Mouse (Mus musculus): Measurements from ENCODE around the gene Tns2. TPM values are rescaled to one million over a fixed set of nuclear protein-coding genes. Genes with fewer than 3 reads are reported as not detected.
"Not testable (repeated sequence)": the region's sequence is repeated elsewhere in the genome, so short reads cannot be mapped to it uniquely, and the experiment has no call there.

Tns2 gene
- 10 to 100 TPM; 12.2 to 13.1 TPM for total RNA-seq (2021)

DNA sequence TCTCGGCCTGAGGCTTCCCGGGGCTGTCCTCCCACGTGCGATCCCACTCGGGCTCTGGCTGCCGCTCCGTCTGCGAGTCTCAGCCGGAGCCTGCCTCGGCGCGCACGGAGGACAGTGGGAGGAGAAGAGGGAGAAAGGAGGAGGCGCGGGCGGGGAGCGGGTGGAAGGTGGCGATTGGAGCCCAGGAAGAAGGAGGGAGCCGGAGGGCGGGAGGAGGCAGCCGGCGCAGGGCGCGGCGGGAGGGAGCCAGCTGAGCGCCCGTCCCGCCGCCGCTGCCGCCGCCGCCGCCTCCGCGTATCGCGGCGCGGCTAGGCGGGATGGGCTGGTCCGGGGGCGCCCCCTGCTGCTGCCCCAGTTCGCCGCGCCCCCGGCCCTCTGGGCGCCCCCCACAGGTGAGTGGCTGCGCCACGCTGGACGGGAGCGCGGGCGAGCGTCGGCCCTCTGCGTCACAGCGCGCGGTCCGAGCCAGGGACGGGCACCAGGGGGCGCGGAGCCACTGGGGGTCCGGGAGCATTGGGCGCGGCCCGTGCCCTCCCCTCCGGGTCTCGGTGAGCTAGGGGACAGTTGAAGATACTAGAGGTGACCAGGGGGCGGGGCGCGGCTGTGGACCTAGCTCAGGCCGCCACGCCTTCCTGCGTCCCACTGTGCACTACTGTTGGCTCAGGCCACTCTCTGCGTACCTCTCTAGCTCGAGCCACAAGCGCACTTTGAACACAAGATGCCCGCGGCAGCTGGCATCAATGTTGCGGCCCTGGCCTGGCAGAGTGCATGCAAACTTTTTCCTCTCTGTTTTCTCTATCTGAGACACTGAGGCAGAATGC, at the start of gene Tns2:
Gene Tns2, plus strand, starts transcription at position 253 of the 821 bp plus-strand sequence.
- intact Hi-C loops (cut with DNase I): no loop called here
- peak; percentile 54 to 91 for DNase-seq (ENCODE audit: extremely low spot score in 1 of 2, low spot score in 2 of 2)

DNA sequence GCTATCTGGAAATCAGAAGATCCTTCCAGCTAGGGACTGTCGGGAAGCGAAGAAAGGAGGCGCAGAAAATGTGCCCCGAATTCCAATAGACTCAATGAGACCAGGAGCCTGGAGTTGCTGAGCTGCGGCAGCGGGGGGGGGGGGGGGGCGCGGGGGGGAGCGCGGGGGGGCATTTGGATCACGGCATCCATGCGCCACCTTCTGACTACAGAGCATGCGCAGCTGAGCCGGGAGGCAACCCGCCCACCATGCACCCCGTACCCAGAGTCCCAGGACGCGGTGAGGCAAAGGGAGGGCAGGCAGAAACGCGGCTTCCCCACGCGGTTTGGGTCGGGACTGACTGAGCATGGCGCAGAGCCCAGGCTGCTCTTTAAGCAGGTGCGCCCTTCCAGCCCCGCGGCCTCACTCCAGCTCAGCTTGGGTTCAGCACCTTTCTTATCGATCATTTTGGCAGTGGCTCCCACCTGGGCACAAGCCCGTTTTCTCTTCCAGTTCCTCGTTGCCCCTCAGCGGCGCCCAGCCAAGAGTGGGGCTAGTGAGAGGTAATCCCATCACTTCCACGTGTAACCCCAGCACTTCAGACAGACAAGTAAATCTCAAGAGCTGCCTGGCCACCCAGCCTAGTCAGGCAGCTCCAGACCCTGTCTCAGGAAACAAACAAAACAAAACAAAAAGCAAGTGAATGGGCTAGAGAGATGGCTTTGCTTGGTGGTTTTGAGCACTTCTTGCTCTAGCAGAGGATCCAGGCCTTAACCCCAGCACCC, 48.1 kb upstream of the Tns2 start:
- peak; percentile 18 to 73 for DNase-seq (ENCODE audit: extremely low spot score in 1 of 2, low spot score in 2 of 2)
- intact Hi-C loops (cut with DNase I): no loop called here

DNA sequence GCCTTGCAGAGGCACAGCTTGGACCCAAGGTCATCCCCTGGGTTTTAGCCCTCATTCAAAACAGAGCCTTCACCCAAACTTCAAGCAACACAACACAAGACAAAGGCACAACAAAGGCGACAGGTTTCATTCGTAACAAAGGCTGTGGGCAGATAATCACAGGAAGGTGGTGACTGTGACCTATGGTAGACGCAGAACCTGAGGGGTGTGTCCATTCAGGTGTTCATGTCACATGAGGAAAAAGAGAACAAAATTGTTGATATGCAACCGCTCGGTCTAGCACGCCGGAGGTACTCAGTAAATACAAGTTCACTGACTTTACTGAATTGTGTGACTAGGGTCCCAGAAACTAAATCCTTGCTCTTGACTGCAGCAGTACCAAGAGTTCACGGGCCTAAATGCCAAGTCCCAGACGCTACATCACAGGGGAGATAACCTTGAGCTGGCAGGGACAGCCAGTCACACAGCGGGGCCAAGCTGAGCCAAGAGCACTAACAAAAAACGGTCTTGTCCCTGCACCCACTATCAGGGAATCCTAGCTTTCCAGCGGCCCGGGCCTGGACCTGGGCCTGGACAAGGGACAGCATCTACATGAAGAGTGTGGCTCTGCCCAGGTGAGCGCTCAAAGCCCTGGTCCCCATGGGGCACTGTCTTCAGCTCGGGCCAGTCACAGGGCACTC, 43.6 kb upstream of the Tns2 start:
- intact Hi-C loops (cut with DNase I): no loop called here
- no peak for DNase-seq (ENCODE audit: extremely low spot score in 1 of 2, low spot score in 2 of 2)

DNA sequence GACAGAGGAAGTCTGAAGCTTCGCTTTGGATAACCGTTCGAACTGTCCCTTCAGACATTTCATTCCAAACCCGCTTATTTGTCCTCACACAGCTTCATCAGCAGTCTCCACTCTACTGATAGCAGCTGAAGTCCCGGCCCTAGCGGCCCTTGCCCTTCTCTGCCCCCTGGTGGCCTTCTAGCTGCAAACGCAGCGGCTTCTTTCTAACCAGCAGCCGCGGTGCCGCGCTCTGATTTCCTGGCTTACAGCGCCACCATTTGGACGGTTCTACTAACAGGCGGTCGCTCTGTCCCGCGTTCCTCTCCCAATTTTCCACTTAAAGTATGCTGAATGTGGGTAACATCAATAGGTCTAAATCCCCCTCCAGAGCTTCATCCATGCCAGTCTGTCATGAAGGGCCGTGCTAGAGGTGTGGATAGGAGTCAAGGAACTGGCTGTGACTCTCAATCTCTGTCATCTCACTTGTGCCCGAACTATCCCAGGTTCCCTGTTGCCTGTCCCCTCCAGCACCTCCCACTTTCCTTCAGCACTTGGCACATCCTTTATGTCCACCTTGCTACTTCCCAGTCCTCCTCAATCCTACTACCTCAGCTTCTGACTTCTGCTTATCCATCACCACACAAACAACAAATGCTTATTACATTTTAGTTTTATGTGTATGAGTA, 34.4 kb upstream of the Tns2 start:
- DNase-seq (ENCODE audit: extremely low spot score in 1 of 2, low spot score in 2 of 2): peak; percentile 91 to 93
- intact Hi-C loops (cut with DNase I): loop anchor here (1.0 to 10.0 kb wide), 4 partner anchors 77 to 738 kb away; no protein-coding TSS in a partner anchor

DNA sequence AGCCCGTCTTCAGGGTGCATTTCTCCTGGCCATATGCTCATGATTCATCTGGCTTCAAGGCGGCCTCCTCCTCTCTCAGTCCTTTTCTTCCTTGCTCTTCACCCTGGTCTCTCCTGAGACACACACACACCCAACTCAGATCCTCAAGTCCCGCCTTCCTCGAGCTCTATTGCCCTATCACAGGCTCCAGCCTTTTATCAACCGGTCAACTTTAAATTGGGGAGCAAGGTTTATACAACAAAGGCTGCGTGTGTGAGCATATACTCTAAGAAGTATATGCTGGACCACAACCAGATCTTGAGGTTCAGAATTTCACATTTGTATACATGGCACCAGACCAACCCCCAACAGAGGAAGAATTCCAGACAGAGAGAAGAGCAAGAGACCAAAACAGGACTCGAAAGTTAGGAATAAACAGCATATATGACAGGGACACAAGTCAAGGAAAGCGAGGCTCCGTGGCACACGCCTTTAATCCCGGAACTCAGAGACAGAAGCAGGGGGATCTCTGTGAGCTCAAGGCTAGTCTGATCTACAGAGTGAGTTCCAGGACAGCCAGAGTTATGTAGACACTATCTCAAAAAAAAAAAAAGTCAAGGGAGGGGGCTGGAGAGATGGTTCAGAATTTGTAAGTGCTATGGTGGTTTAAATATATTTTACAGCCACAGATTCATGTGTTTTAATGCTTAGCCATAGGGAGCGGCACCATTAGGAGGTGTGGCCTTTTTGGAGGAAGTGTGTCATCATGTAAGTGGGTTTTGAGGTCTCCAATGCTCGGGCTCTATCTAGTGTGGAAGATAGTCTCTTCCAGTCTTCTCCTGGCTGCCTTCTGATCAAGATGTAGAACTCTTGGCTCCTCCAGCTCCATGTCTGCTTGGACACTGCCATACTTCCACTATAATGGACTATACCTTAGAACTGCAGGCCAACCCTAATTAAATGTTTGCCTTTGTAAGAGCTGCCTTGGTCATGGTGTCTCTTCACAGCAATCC, 29.4 kb upstream of the Tns2 start:
- no peak for DNase-seq (ENCODE audit: extremely low spot score in 1 of 2, low spot score in 2 of 2)
- intact Hi-C loops (cut with DNase I): no loop called here

DNA sequence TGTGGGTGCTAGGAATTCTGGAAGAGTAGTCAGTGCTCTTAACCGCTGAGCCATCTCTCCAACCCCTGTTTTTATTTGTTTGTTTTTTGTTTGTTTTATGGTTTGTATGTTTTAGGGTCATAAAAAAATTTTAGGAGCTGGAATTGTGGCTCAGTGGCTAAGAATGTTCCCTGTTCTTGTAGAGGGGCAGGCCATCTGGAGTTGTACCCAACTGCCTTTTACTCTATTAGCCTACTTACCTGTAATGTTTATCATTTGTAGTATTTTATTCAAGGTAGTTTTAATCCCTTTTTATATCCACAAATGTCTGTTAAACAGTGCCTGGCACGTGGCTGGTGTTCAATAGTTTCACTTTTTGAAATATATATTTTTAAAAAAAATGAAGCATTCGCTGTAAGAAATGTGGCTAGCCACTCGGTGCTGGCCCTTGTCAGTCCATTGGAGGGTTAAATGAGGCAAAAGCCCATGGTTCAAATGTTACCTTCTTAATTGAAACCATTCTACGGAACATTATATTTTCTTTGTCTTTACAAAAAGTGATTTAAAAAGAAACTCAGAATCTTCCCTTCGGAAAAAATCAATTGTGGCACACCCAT, 27.2 kb upstream of the Tns2 start:
- no peak for DNase-seq (ENCODE audit: extremely low spot score in 1 of 2, low spot score in 2 of 2)
- intact Hi-C loops (cut with DNase I): no loop called here

DNA sequence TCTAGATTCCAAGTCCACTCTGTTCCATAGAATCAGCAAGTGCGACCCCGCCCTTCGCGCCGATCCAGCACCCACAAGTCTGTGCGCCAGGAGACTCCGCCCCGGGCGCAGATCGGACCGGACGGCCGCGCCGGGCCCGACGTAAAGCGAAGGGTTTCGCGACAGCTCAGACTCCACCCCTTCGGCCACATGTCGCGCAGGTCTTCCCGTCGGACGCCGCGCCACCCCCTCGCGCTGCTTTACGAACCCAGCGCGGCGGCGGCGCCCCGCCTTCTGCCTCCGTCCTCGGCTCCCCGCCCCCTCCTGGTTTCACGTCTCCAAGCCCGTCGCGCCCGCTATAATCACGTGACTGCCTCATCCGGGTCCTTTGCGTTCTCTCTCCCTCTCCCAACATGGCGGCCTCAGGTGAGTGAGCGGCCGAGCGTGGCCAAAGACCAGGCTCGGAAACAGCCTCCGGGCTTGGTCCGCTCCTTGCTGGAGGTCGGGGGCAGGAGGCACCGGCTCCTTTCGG, 26.6 kb upstream of the Tns2 start, which contains the start of gene Eif4b:
Gene Eif4b, plus strand, starts transcription at position 215 of the 511 bp plus-strand sequence.
- DNase-seq (ENCODE audit: extremely low spot score in 1 of 2, low spot score in 2 of 2): peak; percentile 98 to 100
- intact Hi-C loops (cut with DNase I): no loop called here

DNA sequence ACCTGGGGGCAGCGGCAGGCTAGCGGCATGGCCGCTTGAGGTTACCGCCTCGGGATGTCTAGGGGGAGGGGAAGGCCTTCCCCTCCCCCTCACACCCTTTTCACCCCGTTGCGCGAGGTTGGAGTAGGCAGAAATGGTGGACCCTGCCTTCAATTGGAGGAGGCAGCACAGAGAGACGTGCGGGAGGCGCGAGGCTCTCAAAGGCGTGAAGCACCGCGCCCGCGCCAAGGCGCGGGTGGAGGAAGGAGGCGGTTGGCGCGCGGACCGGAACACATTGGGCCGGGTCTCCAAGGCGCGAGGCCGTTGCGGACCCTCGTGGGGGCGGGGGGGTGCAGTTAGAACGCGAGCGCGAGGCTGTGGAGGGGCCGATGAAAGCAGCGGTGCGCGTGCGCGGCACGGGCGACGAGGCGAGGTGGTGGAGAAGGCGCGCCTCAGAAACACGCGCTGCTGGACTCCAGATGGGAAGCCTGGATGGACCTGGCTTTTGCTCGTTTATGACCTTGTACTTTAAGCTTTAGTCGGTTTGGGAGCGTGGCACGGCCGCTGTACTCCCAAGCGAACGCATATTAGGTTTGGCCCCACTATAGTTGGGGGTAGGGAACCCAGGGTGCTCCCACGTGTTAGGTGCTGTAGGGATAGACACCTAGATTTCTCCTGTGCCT, 26.0 kb upstream of the Tns2 start:
- intact Hi-C loops (cut with DNase I): no loop called here
- DNase-seq (ENCODE audit: extremely low spot score in 1 of 2, low spot score in 2 of 2): peak; percentile 57 to 86

DNA sequence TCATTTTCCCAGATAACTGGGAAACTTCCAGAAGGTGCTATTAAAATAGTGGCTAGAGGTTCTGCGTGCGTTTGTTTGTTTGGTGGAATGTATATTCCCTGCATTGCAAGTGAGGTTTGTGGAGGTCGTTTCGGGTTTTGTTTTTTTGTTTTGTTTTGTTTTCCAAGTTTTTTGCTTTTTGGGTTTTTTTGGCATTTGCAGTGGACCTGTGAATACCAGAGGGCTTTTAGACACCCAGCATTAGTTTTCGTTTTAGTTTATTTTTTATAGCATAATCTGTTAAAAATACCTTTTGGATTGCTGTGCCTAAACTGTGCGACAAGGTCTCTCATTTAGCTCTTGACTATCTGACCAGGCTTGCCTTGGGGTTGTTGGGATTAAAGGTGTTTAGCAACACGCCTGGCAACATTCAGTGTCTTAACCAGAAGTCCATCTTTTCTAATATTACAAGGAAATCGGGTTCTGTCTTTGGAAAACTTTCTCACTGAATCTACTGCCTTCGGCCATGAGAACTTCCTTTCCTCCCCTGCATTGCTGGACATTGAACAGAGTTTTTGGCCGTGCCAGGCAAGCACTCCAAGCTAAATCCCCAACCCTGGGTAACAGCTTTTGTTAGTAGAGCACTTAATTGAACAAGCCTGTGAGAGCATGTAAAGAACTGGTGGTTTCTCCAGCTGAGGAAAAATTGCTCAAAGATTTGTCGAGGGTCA, 25.2 kb upstream of the Tns2 start:
- intact Hi-C loops (cut with DNase I): no loop called here
- no peak for DNase-seq (ENCODE audit: extremely low spot score in 1 of 2, low spot score in 2 of 2)

DNA sequence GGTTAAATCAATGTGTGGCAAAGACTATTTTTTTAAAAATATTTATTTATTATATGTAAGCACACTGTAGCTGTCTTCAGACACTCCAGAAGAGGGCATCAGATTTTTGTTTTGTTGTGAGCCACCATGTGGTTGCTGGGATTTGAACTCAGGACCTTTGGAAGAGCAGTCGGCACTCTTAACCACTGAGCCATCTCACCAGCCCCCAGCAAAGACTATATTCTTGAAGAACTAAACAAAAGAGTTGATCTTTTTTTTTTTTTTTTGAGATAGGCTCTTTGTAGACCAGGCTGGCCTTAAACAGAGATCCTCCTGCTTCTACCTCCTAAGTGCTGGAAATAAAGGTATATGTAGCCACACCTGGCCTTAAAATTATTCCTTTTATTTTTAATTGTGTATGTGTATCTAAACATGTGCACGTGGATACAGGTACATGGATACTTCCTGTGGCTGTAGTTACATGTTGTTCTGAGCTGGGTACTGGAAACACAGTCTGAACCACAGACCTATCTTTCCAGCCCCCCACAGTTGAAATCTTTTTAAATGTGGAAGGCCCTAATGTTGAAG, 23.0 kb upstream of the Tns2 start:
- no peak for DNase-seq (ENCODE audit: extremely low spot score in 1 of 2, low spot score in 2 of 2)
- intact Hi-C loops (cut with DNase I): no loop called here

DNA sequence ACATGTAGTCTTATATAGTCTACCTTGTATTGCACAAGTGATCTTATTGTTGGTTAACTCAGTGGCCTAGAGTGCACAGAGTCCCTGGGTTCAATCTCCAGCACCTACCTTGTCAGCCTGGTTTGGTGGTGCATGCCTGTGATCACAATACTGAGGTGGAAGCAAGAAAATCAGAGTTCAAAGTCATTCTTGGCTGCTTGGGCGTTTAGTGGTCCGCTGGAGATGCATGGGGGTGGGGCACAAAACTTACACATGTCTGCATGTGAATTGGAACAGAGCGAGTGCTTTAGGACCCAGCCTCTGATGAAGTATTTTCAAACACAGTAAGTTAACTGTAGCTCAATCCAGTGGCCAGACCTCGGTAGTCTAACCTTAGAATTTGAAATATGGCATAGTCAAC, 21.0 kb upstream of the Tns2 start:
- intact Hi-C loops (cut with DNase I): no loop called here
- no peak for DNase-seq (ENCODE audit: extremely low spot score in 1 of 2, low spot score in 2 of 2)

DNA sequence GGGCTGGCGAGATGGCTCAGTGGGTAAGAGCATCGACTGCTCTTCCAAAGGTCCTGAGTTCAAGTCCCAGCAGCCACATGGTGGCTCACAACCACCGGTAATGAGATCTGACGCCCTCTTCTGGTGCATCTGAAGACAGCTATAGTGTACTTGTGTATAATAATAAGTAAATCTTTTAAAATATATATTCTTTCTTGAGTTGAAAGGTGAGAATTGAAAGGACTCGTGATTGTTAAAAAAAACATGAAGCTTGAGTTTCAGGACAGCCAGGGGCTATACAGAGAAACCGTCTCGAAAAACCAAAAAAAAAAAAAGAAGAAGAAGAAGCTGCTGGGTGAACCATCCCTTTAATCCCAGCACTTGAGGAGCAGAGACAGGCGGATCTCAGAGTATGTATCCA, 20.3 kb upstream of the Tns2 start:
- DNase-seq (ENCODE audit: extremely low spot score in 1 of 2, low spot score in 2 of 2); intact Hi-C loops (cut with DNase I): not testable (repeated sequence)

DNA sequence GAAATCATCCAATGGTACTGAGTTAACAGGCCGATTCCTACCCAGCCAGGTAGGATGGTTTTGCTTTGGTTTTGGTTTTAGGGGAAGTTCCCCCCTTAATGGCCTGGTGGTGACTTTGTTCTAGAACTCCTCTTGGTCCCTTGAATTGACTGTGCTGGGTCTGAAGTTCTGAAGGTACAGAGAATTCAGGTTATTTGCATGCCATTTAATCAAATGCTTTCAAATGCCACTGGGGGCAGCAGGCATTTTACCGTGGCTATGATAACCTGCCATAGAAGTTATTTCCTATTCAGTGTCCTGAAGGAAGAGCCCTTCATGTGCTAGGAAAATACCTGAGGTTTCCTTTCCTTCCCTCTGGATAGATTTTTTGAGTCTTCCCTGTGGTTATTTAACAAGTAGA, 19.8 kb upstream of the Tns2 start:
- intact Hi-C loops (cut with DNase I): no loop called here
- DNase-seq (ENCODE audit: extremely low spot score in 1 of 2, low spot score in 2 of 2): no peak

DNA sequence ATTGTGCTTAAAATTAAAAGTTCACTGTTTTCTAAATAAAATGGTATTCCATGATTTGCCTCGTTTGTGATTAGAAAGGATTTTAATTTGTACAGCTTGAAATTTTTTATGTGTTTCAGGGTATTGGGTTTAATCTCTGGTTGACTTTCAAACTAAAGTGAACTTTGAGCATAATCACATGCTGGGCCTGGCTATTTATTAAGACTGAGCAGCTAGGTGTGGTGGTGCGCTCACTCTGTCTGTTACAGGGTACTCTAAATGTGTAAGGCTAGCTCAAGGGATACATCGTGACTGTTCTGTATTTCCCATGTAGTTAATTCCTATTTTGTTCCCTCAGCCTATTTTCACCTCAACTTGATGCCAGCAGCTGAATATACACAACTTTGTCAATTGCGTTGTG, 18.1 kb upstream of the Tns2 start:
- no peak for DNase-seq (ENCODE audit: extremely low spot score in 1 of 2, low spot score in 2 of 2)
- intact Hi-C loops (cut with DNase I): no loop called here

DNA sequence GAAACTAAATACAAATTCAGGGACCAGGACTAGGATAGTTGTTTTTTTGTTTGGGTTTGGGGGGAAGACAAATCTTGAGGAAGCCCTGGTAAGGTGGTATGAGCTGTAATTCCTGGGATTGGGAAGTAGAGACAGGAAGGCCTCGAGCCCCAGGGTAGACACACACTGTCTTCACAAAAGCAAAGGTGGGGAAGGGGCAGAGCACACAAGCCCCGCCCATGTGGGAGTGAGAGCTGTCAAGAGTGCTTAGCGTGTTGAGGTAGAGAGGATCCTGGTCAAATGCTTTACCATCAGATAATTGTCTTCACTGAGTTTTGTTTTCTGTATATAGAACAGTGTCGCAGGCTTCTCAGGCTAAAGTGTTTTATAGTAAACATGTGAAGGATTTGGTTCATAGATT, 17.2 kb upstream of the Tns2 start:
- intact Hi-C loops (cut with DNase I): no loop called here
- DNase-seq (ENCODE audit: extremely low spot score in 1 of 2, low spot score in 2 of 2): no peak
